Mouse (Mus musculus) cerebellum, adult 2 months (tissue): Measurements from ENCODE around the gene Cdr2. TPM values are rescaled to one million over a fixed set of nuclear protein-coding genes. Genes with fewer than 3 reads are reported as not detected.
A peak's percentile ranks its signal among the peaks of the same experiment; 100 is the strongest.

Experiments used
- DNase-seq, 2 experiments: peaks; one replicate each; pipeline ENCODE4 v3.0.0; 2021
- H3K27ac ChIP-seq: fragments of 200-500 bp; 2 replicates; pipeline ENCODE4 v1.5.1; 2012; ENCODE audit warnings: low read length, control low read depth, inconsistent platforms; ENCODE audit not compliant: insufficient read depth
- H3K27me3 ChIP-seq: fragments of 200-500 bp; 2 replicates; pipeline ENCODE4 v1.6.1; 2012; ENCODE audit warnings: inconsistent platforms, mild to moderate bottlenecking, low read length, moderate library complexity; ENCODE audit not compliant: control insufficient read depth, insufficient read depth
- H3K4me1 ChIP-seq: fragments of 200-500 bp; 2 replicates; pipeline ENCODE4 v1.6.1; 2011; ENCODE audit warnings: low read length; ENCODE audit not compliant: control insufficient read depth, insufficient read depth
- H3K4me3 ChIP-seq: fragments of 200-500 bp; replicated peaks from 2 replicates; pipeline ENCODE3; 2011; ENCODE audit warnings: mild to moderate bottlenecking, low read depth, low read length, control low read depth; ENCODE audit not compliant: insufficient read depth
- CTCF ChIP-seq: fragments of 200-500 bp; IDR thresholded peaks from 2 replicates; pipeline ENCODE4 v1.5.1; 2011; ENCODE audit warnings: low read depth, mild to moderate bottlenecking, control low read depth, low read length, moderate library complexity, borderline replicate concordance; ENCODE audit not compliant: insufficient read depth
- POLR2A ChIP-seq: fragments of 200-500 bp; IDR thresholded peaks from 2 replicates; pipeline ENCODE4 v1.6.1; 2011; ENCODE audit warnings: low read length, control low read depth, borderline replicate concordance; ENCODE audit not compliant: insufficient read depth
- WGBS: fragments of 180-500 bp; shearing (Covaris S2); methylation state at CpG from one replicate; pipeline ENCODE4 v1.1.7; 2018; 5-methylcytosine and 5-hydroxymethylcytosine counted together
- polyA plus RNA-seq: library from polyadenylated mRNA; depleted of rRNA; stranded (reverse); fragments of >200 nt; gene quantifications from 2 replicates; pipeline ENCODE4 v1.2.3, GENCODE M21; 2012

The Cdr2 gene
- polyA plus RNA-seq, 1 experiment = 50.2 TPM

DNA sequence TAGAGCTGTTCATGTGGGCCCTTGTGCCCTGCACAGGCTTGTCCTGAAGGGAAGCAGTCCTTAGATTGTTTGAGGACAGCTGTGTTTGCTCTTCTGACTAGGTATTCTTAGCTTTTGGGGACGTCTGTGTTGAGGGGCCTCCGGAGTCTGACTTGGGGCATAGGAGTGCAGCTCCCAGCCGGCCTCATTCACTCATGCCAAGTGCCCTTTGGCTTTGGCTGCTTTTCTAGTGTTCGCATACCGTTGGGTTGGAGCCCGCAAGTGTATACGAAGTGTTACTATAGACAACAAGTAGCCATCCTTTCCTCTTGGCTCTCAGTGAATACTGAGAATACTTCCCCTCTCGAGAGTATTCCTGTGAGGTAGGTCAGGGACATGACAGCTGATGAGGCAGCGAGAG is 43.9 kb downstream of the Cdr2 start:
- H3K27me3 ChIP-seq = no peaks in the 10 kb centered on the region
- H3K4me1 ChIP-seq = no peaks in the 10 kb centered on the region
- no peak overlapping the region for H3K4me3 ChIP-seq
- H3K27ac ChIP-seq = no peak overlapping the region
- WGBS = 61% methylated on average over 9 of the region's 9 CpGs
- TF ChIP-seq POLR2A (no peak), CTCF (no peak)
- DNase-seq = no peak

DNA sequence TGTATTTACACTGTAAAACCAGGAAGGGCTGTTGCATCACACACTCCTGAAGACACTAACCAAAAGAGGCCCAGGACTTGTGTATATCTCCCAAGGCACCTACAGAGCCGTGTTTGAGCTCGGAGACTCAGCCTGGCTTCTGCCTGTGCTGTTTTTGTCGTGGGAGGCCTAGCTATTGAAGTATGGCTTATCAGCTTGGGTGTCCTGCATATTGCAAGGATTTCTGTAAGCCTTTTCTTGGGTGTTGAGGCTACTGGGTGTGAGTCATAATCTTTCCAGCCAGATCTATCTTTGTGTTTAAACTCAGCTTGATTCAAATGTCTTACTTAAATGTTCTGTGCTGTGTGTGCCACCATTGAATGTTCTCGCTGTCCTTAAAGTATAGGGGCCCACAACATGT is 45.6 kb downstream of the Cdr2 start:
- Histone ChIP-seq H3K4me3 (no peak overlapping the region), H3K4me1 (no peaks in the 10 kb centered on the region), H3K27ac (no peak overlapping the region), H3K27me3 (no peaks in the 10 kb centered on the region)
- TF ChIP-seq POLR2A (no peak), CTCF (no peak)
- WGBS = 90% methylated on average over 4 of the region's 4 CpGs
- no peak for DNase-seq

DNA sequence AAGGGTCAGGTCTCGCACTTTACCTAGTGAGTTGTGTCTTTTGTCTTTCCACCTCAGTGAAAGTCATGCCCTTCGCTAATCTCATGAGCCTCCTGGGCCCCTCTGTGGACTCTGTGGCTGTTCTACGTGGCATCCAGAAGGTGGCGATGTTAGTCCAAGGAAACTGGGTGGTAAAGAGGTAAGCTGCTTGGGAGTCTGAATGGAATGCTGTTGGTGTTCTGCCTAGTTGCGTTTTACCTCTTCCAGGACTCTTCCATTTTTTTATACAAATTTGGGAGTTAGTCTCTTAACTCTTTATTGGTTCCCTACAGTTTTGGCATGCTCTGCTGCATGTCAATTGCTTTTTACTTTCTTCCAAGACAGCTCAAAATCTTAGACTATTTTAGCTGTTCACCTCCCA is 47.4 kb downstream of the Cdr2 start:
- TF ChIP-seq POLR2A (no peak), CTCF (peak; percentile 78)
- no peak overlapping the region for H3K27ac ChIP-seq
- peaks cover 8% of the 10 kb centered on the region; the same call in 1 of the 2 replicates for H3K4me1 ChIP-seq
- H3K27me3 ChIP-seq = no peaks in the 10 kb centered on the region
- no peak overlapping the region for H3K4me3 ChIP-seq
- WGBS = 25% methylated on average over 5 of the region's 5 CpGs
- DNase-seq = peak; percentile 43 to 50

DNA sequence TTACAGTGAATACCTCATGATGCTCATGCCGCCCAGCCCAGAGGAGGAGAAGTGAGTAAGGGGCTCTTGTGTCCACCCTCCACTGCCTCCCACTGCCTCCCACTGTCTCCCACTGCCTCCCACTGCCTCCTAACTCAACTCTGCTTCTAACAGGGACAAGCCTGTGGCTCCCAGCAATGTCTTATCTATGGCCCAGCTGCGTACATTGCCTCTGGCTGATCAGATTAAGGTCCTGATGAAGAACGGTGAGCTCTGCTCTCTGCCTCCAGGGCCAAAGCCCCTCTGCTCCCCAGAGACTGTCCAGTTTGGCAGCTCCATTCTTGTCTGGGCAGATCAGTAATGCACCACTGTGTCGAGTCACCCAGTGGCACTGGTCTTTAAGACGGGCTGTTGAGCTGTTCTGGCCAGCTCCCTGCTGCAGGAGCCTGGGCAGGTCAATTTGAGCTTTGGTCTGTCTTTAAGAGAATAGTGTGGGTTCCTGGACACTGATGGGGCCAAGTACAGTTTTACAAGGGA is 48.4 kb downstream of the Cdr2 start:
- Histone ChIP-seq H3K4me3 (no peak overlapping the region), H3K27ac (no peak overlapping the region), H3K27me3 (no peaks in the 10 kb centered on the region), H3K4me1 (peaks cover 8% of the 10 kb centered on the region; the same call in 1 of the 2 replicates)
- 62% methylated on average over 5 of the region's 5 CpGs for WGBS
- no peak for DNase-seq
- no peak for TF ChIP-seq CTCF
- TF ChIP-seq POLR2A = no peak

DNA sequence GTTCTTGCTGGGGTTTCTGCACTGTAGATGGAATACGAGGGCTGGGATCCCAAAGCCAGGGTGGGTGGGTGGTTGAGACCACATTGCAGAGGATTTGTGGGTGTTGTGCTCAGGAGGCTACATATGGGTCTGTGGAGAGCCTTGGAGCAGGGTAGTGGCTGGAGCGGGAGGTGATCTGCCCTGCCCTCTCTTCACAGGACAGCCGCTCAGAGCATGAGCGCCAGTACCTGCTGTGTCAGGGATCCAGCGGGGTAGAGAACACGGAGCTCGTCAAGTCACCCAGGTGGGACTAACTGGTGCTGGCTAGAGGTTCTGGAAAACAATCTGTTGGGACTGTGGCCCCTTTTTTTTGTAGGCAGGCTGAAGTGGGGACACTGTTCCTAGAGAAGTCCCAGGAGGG is 49.0 kb downstream of the Cdr2 start:
- Histone ChIP-seq H3K4me3 (no peak overlapping the region), H3K27me3 (no peaks in the 10 kb centered on the region), H3K4me1 (peaks cover 8% of the 10 kb centered on the region; the same call in 1 of the 2 replicates), H3K27ac (no peak overlapping the region)
- DNase-seq = no peak
- no peak for TF ChIP-seq CTCF
- TF ChIP-seq POLR2A = no peak
- 67% methylated on average over 7 of the region's 7 CpGs for WGBS

DNA sequence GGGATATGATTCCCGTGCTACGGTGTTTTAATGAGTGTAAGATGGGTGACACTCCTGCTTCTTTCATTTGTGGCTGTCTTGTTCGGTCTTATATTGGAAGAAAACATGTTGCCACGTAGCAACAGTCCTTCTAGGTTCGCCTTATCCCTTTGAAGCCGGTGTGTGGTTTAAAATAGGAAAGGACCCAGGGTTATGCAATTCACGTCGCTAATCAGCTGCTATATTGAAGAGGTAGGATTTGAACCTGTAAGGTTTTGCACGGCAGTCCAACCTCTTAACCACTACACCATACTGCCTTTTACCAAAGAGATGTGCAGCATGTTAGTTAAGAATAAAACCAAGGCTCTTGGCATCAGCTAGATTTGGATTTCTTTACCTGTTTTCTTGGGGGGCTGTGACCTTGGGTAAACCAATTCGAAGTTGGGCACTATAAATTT is 63.6 kb downstream of the Cdr2 start:
- Histone ChIP-seq H3K27me3 (no peaks in the 10 kb centered on the region), H3K27ac (no peak overlapping the region), H3K4me1 (no peaks in the 10 kb centered on the region), H3K4me3 (peak overlapping the region; percentile 72)
- 6% methylated on average over 10 of the region's 10 CpGs for WGBS
- peak; percentile 43 to 72 for DNase-seq
- TF ChIP-seq POLR2A = no peak
- TF ChIP-seq CTCF = no peak

DNA sequence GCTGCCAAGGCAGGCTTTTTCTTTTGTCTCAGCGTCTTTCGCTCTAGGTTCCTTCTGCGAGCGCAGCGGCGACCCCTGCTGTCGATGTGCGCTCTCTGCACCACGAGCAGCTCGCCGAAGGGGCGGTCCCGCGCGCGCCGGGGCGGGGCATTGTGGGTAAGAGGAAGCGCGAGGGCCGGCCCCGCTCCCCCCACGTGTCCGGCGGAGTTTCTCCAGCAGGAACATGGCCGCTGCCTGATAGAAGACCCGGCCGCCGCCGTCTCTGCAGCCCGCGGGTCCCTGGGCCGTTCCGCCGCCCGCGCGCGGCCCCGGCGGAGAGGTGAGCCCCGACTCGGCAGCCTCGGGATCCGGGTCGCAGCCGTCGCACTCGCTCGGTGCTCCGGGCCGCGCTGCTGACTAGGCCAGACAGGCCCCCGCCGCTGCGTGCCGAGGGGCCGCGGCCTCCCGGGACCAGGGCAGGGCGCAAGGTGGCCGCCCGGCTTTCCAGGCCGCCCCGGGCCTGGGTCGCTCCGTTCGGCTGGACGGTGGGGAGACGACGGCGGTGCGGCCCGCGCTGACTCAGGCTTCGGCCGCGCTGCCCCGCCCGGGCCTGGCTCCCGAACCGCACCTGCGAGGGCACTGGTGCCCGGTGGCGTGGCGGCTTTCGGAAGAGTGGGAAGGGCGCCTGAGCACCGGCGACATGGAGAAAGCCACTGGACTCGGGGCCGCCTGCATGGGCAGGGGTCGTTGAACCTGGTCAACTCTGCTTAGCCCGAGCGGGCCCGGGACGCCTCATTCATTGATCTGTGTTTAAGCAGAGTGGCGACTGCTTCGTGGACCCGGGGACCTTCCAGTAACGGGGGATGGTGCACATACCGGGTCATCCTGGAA is 64.3 kb downstream of the Cdr2 start, which contains the start of gene Polr3e:
TSS of gene Polr3e (plus strand) at position 153 of the 870 bp plus-strand sequence.
- peak within 1 kb of the TSS; percentile 72 for H3K4me3 ChIP-seq
- peak; percentile 98 to 100 for DNase-seq
- no peak within 1 kb of the TSS for H3K27ac ChIP-seq
- H3K27me3 ChIP-seq = no peaks in the 10 kb centered on the region
- WGBS = under 1% methylated on average over 102 of the region's 102 CpGs
- TF ChIP-seq POLR2A (no peak), CTCF (peak; percentile 83)
- no peaks in the 10 kb centered on the region for H3K4me1 ChIP-seq

DNA sequence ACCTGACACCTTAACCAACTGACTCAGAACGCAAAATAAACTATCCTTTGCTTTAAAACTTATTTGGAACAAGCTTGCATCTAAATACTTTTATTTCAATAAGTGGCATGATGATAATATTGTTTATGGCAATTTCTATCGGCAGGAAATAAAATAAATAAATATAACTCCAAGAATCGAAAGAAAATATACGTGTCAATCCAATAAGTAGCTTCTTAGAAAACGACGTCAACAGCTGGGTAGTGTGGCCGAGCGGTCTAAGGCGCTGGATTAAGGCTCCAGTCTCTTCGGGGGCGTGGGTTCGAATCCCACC is 64.9 kb downstream of the Cdr2 start:
- TF ChIP-seq POLR2A (no peak), CTCF (no peak)
- DNase-seq = no peak
- 6% methylated on average over 12 of the region's 12 CpGs for WGBS
- no peaks in the 10 kb centered on the region for H3K27me3 ChIP-seq
- no peaks in the 10 kb centered on the region for H3K4me1 ChIP-seq
- H3K4me3 ChIP-seq = peak overlapping the region; percentile 72
- no peak overlapping the region for H3K27ac ChIP-seq
